Mouse (Mus musculus) myocyte (in vitro differentiated cells): Measurements from ENCODE around the gene Pou2af1. TPM values are rescaled to one million over a fixed set of nuclear protein-coding genes. Genes with fewer than 3 reads are reported as not detected.

Source experiments
- H3K27me3 ChIP-seq: one replicate; pipeline ENCODE4 v1.6.1; 2011; ENCODE audit not compliant: control insufficient read depth, insufficient read depth, insufficient read length
- H3K36me3 ChIP-seq: one replicate; pipeline ENCODE4 v1.6.1; 2011; ENCODE audit not compliant: control insufficient read depth, insufficient read depth
- H3K4me2 ChIP-seq: one replicate; pipeline ENCODE4 v1.6.1; 2011; ENCODE audit warnings: low read depth, control low read depth
- H3K4me3 ChIP-seq: one replicate; pipeline ENCODE4 v1.5.1; 2011; ENCODE audit warnings: mild to moderate bottlenecking, control low read depth, moderate library complexity
- H3K79me2 ChIP-seq: one replicate; pipeline ENCODE4 v1.6.1; 2011; ENCODE audit not compliant: control insufficient read depth, insufficient read depth
- H3ac ChIP-seq: one replicate; pipeline ENCODE4 v1.6.1; 2011; ENCODE audit not compliant: control insufficient read depth, insufficient read length
- CEBPB ChIP-seq: IDR thresholded peaks from 2 replicates; pipeline ENCODE4 v1.6.1; 2011; ENCODE audit warnings: mild to moderate bottlenecking, moderate library complexity; ENCODE audit not compliant: poor library complexity, insufficient read depth, severe bottlenecking
- E2F4 ChIP-seq: IDR thresholded peaks from one replicate; pipeline ENCODE4 v1.6.1; 2011; ENCODE audit warnings: mild to moderate bottlenecking, control low read depth, moderate library complexity; ENCODE audit not compliant: insufficient read depth
- MAX ChIP-seq: IDR thresholded peaks from one replicate; pipeline ENCODE4 v1.6.1; 2011; ENCODE audit warnings: low read depth, mild to moderate bottlenecking, control low read depth
- MYOD1 ChIP-seq, 3 experiments: IDR thresholded peaks; one replicate each; pipeline ENCODE4 v1.6.1; 2011; ENCODE audit warnings: control low read depth in 2 of 3, low read depth in 2 of 3, mild to moderate bottlenecking in 2 of 3, moderate library complexity in 1 of 3; ENCODE audit not compliant: insufficient read length in 2 of 3, control insufficient read depth in 1 of 3
- MYOG ChIP-seq, 3 experiments: IDR thresholded peaks; one replicate each; pipeline ENCODE4 v1.6.1; 2011; ENCODE audit warnings: control low read depth in 2 of 3, low read depth in 2 of 3, mild to moderate bottlenecking in 2 of 3; ENCODE audit not compliant: insufficient read length in 2 of 3, control insufficient read depth in 1 of 3, insufficient read depth in 1 of 3
- POLR2A ChIP-seq: IDR thresholded peaks from one replicate; pipeline ENCODE4 v1.6.1; 2011; ENCODE audit warnings: low read depth, mild to moderate bottlenecking, control low read depth, moderate library complexity; ENCODE audit not compliant: insufficient read length
- POLR2AphosphoS2 ChIP-seq: IDR thresholded peaks from one replicate; pipeline ENCODE4 v1.6.1; 2011; ENCODE audit warnings: low read depth, control low read depth; ENCODE audit not compliant: insufficient read length
- REST ChIP-seq: IDR thresholded peaks from one replicate; pipeline ENCODE4 v1.6.1; 2011; ENCODE audit warnings: mild to moderate bottlenecking, control low read depth, moderate library complexity; ENCODE audit not compliant: insufficient read depth, insufficient read length
- SRF ChIP-seq: IDR thresholded peaks from one replicate; pipeline ENCODE4 v1.6.1; 2011; ENCODE audit warnings: low read depth; ENCODE audit not compliant: control insufficient read depth, insufficient read length
- TCF12 ChIP-seq: IDR thresholded peaks from one replicate; pipeline ENCODE4 v1.6.1; 2011; ENCODE audit warnings: mild to moderate bottlenecking, control low read depth; ENCODE audit not compliant: poor library complexity, insufficient read depth, severe bottlenecking
- TCF3 ChIP-seq: IDR thresholded peaks from one replicate; pipeline ENCODE4 v1.6.1; 2011; ENCODE audit warnings: low read depth, control low read depth; ENCODE audit not compliant: insufficient read length
- USF1 ChIP-seq: IDR thresholded peaks from one replicate; pipeline ENCODE4 v1.6.1; 2011; ENCODE audit warnings: low read depth, mild to moderate bottlenecking, control low read depth, moderate library complexity
- polyA plus RNA-seq: library from polyadenylated mRNA; unstranded; fragments of >200 nt; fragmentation: generic; extraction: Trizol; gene quantifications from one replicate; pipeline ENCODE4 v1.2.1, GENCODE M21; 2012; ENCODE audit warnings: missing spikeins

Gene Pou2af1
- polyA plus RNA-seq, result 1.4 TPM

GRCm38 (mm10) chr9:51213023-51213728 lies at the start of gene Pou2af1:
Gene Pou2af1, plus strand, starts transcription at chr9:51213708.
- no peaks in the 10 kb centered on the region for H3K79me2 ChIP-seq

GRCm38 (mm10) chr9:51163989-51164388 lies 49.5 kb upstream of the Pou2af1 start:
- Histone ChIP-seq H3K4me2 (peak overlapping the region; percentile 57), H3K4me3 (no peak overlapping the region), H3K36me3 (no peaks in the 10 kb centered on the region), H3K79me2 (no peaks in the 10 kb centered on the region), H3ac (no peak overlapping the region), H3K27me3 (peaks cover 19% of the 10 kb centered on the region)
- no peak for TF ChIP-seq E2F4
- no peak for TF ChIP-seq CEBPB
- TF ChIP-seq REST, result no peak
- TF ChIP-seq POLR2AphosphoS2, result no peak
- TF ChIP-seq MYOG (IDR thresholded peaks at IDR 0.05; ENCODE audit: control insufficient read depth in 1 of 3, insufficient read depth in 1 of 3, insufficient read length in 2 of 3, low read depth in 2 of 3), result peak in 1 of 3 experiments; percentile 31
- TF ChIP-seq POLR2A, result no peak
- TF ChIP-seq MYOD1 (IDR thresholded peaks at IDR 0.05; ENCODE audit: control insufficient read depth in 1 of 3, insufficient read length in 2 of 3, low read depth in 2 of 3), result peak; percentile 45 to 82 (median 47)

More at GRCm38 (mm10) chr9:51213023-51213728, at the start of gene Pou2af1:
- no peaks in the 10 kb centered on the region for H3K27me3 ChIP-seq
- H3K4me3 ChIP-seq, result no peak within 1 kb of the TSS
- TF ChIP-seq MAX (no peak), TCF3 (no peak), POLR2AphosphoS2 (no peak), E2F4 (no peak), USF1 (no peak), TCF12 (no peak), MYOD1 (IDR thresholded peaks at IDR 0.05; ENCODE audit: control insufficient read depth in 1 of 3, insufficient read length in 2 of 3, low read depth in 2 of 3) (no peak), MYOG (IDR thresholded peaks at IDR 0.05; ENCODE audit: control insufficient read depth in 1 of 3, insufficient read depth in 1 of 3, insufficient read length in 2 of 3, low read depth in 2 of 3) (no peak), CEBPB (no peak)
- no peak within 1 kb of the TSS for H3ac ChIP-seq
- no peak within 1 kb of the TSS for H3K4me2 ChIP-seq
- no peaks in the 10 kb centered on the region for H3K36me3 ChIP-seq

DNA sequence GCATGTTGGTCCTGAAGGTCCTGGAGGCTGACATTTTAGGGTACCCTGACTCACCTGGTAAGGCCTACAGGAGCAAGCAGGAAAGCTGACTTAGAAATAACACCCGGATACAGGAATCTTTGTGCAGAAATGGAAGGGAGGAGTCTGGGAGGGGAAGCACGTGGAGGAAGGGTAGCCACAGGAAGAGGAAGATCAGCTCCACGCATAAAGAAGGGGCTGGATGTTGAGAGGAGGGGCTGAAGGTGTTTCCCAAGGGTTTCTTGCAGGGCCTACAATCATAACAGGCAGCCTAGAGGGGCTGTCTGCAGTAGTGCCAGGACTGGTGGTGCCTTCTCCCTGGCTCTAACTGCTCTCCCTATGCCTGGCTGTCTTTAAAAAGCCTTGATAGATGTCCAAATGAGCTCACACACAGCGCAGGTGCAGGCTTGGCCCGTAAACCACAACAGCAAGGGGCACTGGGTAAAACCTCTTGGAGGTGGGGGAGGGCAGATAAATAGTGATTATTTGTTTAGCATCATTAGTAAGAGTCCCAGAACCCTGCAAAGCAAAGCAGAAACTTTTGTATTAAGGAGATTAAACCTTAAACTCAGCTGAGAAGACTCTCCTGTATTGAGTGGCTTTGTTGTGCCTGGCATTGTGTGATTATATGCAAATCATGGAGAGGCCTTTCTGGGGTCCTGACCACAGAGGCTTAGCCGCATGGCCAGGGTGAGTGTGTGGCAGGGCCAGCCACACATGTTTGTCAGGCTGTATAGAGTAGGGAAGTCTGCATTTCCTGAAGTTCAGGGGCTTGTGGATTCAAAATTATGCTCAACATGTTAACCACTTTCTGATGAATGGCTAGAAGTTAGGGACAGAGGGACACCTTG lies 48.0 kb upstream of the Pou2af1 start, which contains the start of gene Gm32742:
Gene Gm32742 (minus strand): TSS at position 206 of the 869 bp plus-strand sequence.
- Histone ChIP-seq H3K4me2 (peak within 1 kb of the TSS; percentile 57), H3K79me2 (no peaks in the 10 kb centered on the region), H3ac (no peak within 1 kb of the TSS), H3K4me3 (no peak within 1 kb of the TSS), H3K27me3 (peaks cover 4% of the 10 kb centered on the region), H3K36me3 (no peaks in the 10 kb centered on the region)
- peak in 2 of 3 experiments; percentile 61 to 80 for TF ChIP-seq MYOD1 (IDR thresholded peaks at IDR 0.05; ENCODE audit: control insufficient read depth in 1 of 3, insufficient read length in 2 of 3, low read depth in 2 of 3)
- no peak for TF ChIP-seq REST
- TF ChIP-seq POLR2AphosphoS2, result peak; percentile 40
- peak; percentile 38 for TF ChIP-seq POLR2A
- TF ChIP-seq TCF3, result no peak
- peak in 2 of 3 experiments; percentile 8 to 52 for TF ChIP-seq MYOG (IDR thresholded peaks at IDR 0.05; ENCODE audit: control insufficient read depth in 1 of 3, insufficient read depth in 1 of 3, insufficient read length in 2 of 3, low read depth in 2 of 3)
- TF ChIP-seq CEBPB, result no peak

DNA sequence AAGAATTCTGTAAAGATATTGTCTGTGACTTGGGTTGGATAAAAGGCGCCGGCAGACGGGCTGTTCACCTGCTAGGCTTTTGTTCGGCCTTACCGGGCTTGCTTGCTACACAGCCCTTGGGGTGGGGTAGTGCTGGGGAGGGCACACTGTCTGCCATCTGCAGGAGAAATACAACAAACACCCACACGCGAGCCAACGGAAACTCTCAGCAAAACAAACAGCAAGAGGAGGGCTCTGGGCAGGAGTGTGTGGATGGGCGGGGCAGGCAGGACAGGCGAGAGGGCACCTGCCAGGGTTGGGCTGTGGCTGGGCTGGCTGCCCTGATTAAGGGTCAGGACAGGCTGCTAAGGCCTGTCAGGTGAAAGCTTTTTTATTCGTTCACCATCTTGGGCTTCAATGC lies 45.6 kb upstream of the Pou2af1 start:
- H3K27me3 ChIP-seq, result no peaks in the 10 kb centered on the region

DNA sequence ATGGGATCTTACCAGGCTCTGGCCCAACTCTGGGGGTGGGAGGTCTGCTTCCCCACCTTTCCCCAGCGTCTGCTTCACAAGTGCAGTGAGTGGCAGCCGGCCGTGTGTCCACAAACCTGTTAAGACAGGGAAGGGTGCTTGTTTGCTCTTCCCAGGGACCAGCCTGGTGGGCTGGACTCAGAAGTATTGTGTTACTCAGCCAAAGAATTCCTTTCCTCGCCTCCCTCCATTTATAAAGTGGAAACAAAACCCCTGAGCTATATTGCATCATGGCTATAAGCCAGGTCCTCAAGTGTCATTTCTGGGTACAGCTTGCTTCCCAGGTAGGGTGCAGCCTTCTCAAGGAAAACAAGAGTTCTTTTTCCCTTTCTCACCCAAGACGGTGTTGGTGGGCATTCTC lies 44.8 kb upstream of the Pou2af1 start:
- Histone ChIP-seq H3K27me3 (no peaks in the 10 kb centered on the region), H3K4me2 (no peak overlapping the region), H3K4me3 (no peak overlapping the region), H3K36me3 (no peaks in the 10 kb centered on the region), H3K79me2 (no peaks in the 10 kb centered on the region), H3ac (no peak overlapping the region)
- no peak for TF ChIP-seq POLR2A
- no peak for TF ChIP-seq POLR2AphosphoS2
- no peak for TF ChIP-seq MYOG (IDR thresholded peaks at IDR 0.05; ENCODE audit: control insufficient read depth in 1 of 3, insufficient read depth in 1 of 3, insufficient read length in 2 of 3, low read depth in 2 of 3)
- TF ChIP-seq CEBPB, result no peak
- TF ChIP-seq TCF3, result no peak
- no peak for TF ChIP-seq USF1
- no peak for TF ChIP-seq TCF12
- TF ChIP-seq SRF, result no peak
- no peak for TF ChIP-seq MAX
- no peak for TF ChIP-seq MYOD1 (IDR thresholded peaks at IDR 0.05; ENCODE audit: control insufficient read depth in 1 of 3, insufficient read length in 2 of 3, low read depth in 2 of 3)
- no peak for TF ChIP-seq E2F4

More for the DNA sequence above, 45.6 kb upstream of the Pou2af1 start:
- no peak overlapping the region for H3K4me3 ChIP-seq
- H3K36me3 ChIP-seq, result no peaks in the 10 kb centered on the region
- H3K4me2 ChIP-seq, result no peak overlapping the region
- H3K79me2 ChIP-seq, result no peaks in the 10 kb centered on the region
- no peak for TF ChIP-seq TCF3
- peak in 1 of 3 experiments; percentile 72 for TF ChIP-seq MYOG (IDR thresholded peaks at IDR 0.05; ENCODE audit: control insufficient read depth in 1 of 3, insufficient read depth in 1 of 3, insufficient read length in 2 of 3, low read depth in 2 of 3)
- peak in 1 of 3 experiments; percentile 87 for TF ChIP-seq MYOD1 (IDR thresholded peaks at IDR 0.05; ENCODE audit: control insufficient read depth in 1 of 3, insufficient read length in 2 of 3, low read depth in 2 of 3)
- no peak overlapping the region for H3ac ChIP-seq
